Mouse (Mus musculus) neutrophil, adult 5-6 weeks (primary cell): ENCODE data around the gene Spata5. TPM values are rescaled to one million over a fixed set of nuclear protein-coding genes. Genes with fewer than 3 reads are reported as not detected.
A peak's percentile ranks its signal among the peaks of the same experiment; 100 is the strongest.
"Not testable (repeated sequence)": the region's sequence is repeated elsewhere in the genome, so short reads cannot be mapped to it uniquely, and the experiment has no call there.

Experiments
- ATAC-seq: fragments of 151-379, 151-347 bp; 2 replicates; pipeline ENCODE4 v1.8.0; 2017; ENCODE audit warnings: mild to moderate bottlenecking, moderate TSS enrichment; ENCODE audit not compliant: insufficient number of reproducible peaks, poor library complexity, low FRiP score, severe bottlenecking; ENCODE audit errors: extremely low read depth
- total RNA-seq: library from RNA; stranded (forward); fragments of 200-1000 nt; gene quantifications from 2 replicates; pipeline ENCODE4 v1.2.3, GENCODE M21; 2017

Spata5 gene
- total RNA-seq, 1 experiment from 2014 or later: 57.3 TPM

DNA sequence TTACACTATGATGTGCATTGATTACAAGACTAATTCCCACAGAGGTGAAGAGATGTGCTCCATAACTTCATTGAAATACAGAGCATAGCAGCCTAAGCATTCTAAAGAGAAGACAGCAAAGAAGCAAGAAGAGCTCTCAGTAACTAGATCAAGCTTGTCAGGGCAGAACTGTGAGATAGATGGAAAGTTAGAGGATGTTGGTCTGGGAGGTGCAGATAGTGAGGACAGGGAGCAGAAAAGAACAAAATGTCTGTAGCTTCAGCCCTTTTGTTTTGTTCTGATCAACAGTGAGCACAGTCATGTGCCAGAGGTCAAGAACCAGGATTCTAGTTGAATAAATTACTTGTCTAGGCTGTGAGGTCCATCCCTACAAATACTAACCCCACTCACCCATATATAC, 68.5 kb downstream of the Spata5 start:
- ATAC-seq: no peak

- no peak for ATAC-seq
Observed at GRCm38 (mm10) chr3:37490025-37490424, 70.3 kb downstream of the Spata5 start.

- ATAC-seq: no peak
Observed at GRCm38 (mm10) chr3:37500939-37501338, 81.2 kb downstream of the Spata5 start.

- no peak for ATAC-seq
Observed at GRCm38 (mm10) chr3:37502552-37502951, 82.9 kb downstream of the Spata5 start.

- no peak for ATAC-seq
Observed at GRCm38 (mm10) chr3:37503846-37504245, 84.2 kb downstream of the Spata5 start.

- ATAC-seq: no peak
Observed at GRCm38 (mm10) chr3:37510055-37511032, 90.6 kb downstream of the Spata5 start.

- 0 out of 2 replicates have a peak, but pooled peaks have one; percentile 39 for ATAC-seq
Observed at GRCm38 (mm10) chr3:37515485-37515884, 95.8 kb downstream of the Spata5 start.

DNA sequence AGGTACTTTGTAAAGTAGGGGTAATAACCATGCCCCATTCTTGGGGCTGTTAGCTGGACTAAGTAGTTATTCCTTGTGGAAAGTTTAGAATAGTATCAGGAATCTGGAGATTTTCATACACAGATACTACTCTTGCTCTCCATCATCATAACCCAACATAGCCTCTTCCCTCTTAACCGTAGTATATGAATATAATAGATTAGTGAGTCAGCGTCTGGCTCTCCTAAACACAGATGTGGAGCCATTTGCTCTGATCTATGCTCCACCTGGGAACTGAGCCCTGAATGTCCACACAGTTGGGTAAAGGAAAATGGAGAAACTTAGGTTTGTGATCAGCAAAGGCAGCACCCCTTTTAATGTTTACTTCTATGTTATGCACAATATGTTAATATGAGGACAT, 96.7 kb downstream of the Spata5 start:
- no peak for ATAC-seq

GRCm38 (mm10) chr3:37518611-37519010, 98.9 kb downstream of the Spata5 start:
- ATAC-seq: no peak

DNA sequence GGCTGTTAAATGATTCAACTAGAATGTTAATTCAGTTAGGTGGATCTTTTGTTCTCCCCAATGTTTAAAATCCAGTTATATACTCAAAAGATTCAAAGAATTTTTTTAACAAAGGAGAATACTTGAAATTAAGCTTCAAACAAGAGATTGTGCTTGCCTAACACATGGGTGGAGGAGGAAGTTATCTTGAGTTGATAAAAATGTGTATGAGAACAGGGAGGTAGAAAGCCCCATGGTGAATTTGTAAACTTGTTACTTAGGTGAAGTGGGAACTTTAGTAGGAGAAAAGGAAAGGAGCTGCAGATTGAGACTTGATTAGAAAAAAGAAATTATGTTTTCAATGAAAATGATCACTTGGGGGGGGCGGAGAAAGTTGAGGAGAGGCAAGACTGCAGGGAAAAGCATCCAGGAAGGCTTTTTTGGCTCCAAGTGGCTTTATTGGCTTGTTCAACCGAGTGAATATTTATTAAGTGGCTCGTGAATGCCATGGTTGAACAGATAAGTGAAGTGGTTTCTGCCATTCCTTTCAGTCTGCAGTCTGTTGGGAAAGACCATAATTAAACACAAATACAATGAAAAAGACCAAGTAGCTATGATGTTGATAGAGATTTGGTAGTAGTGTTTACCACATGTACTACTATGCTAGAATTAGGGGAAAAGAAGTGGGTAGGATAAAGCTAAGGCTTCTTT, 100.8 kb downstream of the Spata5 start:
- no peak for ATAC-seq

DNA sequence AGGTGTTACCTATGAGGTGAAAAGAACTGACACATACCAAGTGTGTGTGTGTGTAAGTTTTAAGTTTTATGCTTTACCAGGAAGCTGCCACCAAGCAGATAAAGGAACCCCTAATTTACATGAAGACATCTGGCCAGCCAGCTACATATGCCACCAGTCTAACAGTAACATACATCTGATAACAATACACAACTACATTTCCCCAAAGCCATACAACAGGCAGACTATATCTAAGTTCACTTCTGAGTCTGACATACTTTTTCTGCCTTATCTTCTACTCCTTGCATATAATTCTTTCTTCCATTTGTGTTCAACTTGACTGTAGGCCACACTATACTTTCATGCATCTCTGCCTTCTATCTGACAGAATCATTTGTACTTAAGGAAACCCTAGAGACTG, 112.4 kb downstream of the Spata5 start:
- ATAC-seq: no peak

GRCm38 (mm10) chr3:37540701-37541100, 121.0 kb downstream of the Spata5 start:
- not testable (repeated sequence) for ATAC-seq

GRCm38 (mm10) chr3:37546351-37546750, 126.7 kb downstream of the Spata5 start:
- no peak for ATAC-seq

DNA sequence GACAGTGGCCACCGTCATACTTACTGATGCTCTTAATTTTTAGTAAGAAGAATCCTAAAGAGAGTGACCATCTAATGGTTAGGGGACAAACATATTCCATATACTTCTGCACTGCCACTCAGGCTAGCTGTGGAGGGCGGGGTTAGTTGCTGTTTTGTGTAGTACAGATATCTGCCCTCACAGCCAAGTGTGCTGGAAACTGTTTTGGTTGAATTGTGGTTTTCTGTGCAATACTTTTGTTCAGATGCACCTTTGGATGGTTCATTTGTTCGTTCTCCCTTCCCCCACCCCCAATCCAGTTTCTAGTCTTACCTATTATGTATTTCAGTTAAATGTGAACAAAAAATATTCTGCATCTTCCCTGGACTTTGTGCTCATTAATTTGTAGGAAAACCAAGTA, 130.5 kb downstream of the Spata5 start:
- ATAC-seq: no peak

DNA sequence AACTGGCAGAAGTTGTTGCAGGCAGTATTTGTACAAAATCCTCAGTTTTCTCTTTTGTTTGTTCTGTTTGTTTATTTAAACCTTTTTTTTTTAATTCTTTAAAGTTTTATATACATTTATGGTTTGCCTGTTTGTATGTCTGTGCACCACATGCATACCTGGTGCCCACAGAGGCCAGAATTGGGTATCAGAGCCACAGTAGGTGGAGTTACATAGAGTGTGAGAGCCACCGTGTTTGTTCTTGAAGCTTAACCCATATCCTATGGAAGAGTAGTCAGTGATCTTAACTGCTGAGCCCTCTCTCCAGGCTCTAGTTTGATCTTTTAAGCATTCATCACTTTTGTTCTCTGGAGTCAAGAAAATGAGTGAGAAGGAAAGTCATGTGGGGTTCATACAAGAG, 130.9 kb downstream of the Spata5 start:
- no peak for ATAC-seq

DNA sequence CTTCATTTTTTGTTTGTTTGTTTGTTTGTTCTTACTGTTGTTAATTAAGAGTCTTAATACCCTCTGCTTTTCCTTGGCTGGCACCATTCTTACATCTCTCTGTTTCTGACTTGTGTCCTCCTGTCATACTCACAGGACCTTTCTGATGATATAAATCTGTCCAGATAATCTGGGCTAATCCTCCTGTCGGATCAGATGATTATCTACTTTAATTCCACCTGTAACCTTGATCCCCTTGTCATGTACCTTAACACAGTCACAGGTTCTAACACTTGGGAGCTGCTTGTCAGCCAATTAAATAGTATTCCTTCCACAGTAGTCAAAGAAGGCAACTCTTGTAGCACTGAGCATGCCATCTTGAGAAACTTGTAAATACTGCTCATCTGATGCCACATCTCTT, 131.8 kb downstream of the Spata5 start:
- no peak for ATAC-seq

- ATAC-seq: no peak
Observed at GRCm38 (mm10) chr3:37552244-37552643, 132.5 kb downstream of the Spata5 start.

- no peak for ATAC-seq
Observed at GRCm38 (mm10) chr3:37553371-37554033, 133.8 kb downstream of the Spata5 start.

GRCm38 (mm10) chr3:37556412-37557113, 136.9 kb downstream of the Spata5 start:
- ATAC-seq: no peak
